Mouse (Mus musculus) thymus, adult 2 months (tissue): ENCODE results near the gene Olig3. TPM values are rescaled to one million over a fixed set of nuclear protein-coding genes. Genes with fewer than 3 reads are reported as not detected.

Source experiments
- DNase-seq: peaks from one replicate; pipeline ENCODE4 v3.0.0; 2021
- H3K27ac ChIP-seq: fragments of 200-500 bp; 2 replicates; pipeline ENCODE4 v1.5.1; 2012; ENCODE audit warnings: low read length, control low read depth; ENCODE audit not compliant: control insufficient read depth, insufficient read depth
- H3K27me3 ChIP-seq: fragments of 200-500 bp; 2 replicates; pipeline ENCODE4 v1.6.1; 2012; ENCODE audit warnings: mild to moderate bottlenecking, low read length, moderate library complexity, mixed read lengths; ENCODE audit not compliant: control insufficient read depth, insufficient read depth
- H3K36me3 ChIP-seq: fragments of 200-500 bp; 2 replicates; pipeline ENCODE4 v1.6.1; 2012; ENCODE audit warnings: mild to moderate bottlenecking, low read length, moderate library complexity; ENCODE audit not compliant: control insufficient read depth, insufficient read depth
- H3K4me1 ChIP-seq: fragments of 200-500 bp; replicated peaks from 2 replicates; pipeline ENCODE4 v1.6.1; 2012; ENCODE audit warnings: low read length; ENCODE audit not compliant: control insufficient read depth, insufficient read depth
- H3K4me3 ChIP-seq: fragments of 200-500 bp; 2 replicates; pipeline ENCODE4 v1.5.1; 2012; ENCODE audit warnings: mild to moderate bottlenecking, low read length, control low read depth, moderate library complexity; ENCODE audit not compliant: control insufficient read depth, insufficient read depth
- CTCF ChIP-seq: fragments of 200-500 bp; IDR thresholded peaks from 2 replicates; pipeline ENCODE4 v1.5.1; 2012; ENCODE audit warnings: mild to moderate bottlenecking, control low read depth, low read length, moderate library complexity, borderline replicate concordance; ENCODE audit not compliant: control insufficient read depth, poor library complexity, insufficient read depth; ENCODE audit errors: extremely low read depth
- POLR2A ChIP-seq: fragments of 200-500 bp; IDR thresholded peaks from 2 replicates; pipeline ENCODE4 v1.6.1; 2012; ENCODE audit warnings: mild to moderate bottlenecking, low read length, control low read depth, moderate library complexity; ENCODE audit not compliant: control insufficient read depth, poor library complexity, insufficient read depth; ENCODE audit errors: extremely low read depth
- WGBS: fragments of 180-500 bp; shearing (Covaris S2); methylation state at CpG from one replicate; pipeline ENCODE4 v1.1.7; 2018; 5-methylcytosine and 5-hydroxymethylcytosine counted together
- polyA plus RNA-seq: library from polyadenylated mRNA; depleted of rRNA; stranded (reverse); fragments of >200 nt; gene quantifications from 2 replicates; pipeline ENCODE4 v1.2.3, GENCODE M21; 2012; rRNA removed

Gene Olig3
- 3.9 and 4.3 TPM in 2 replicates for polyA plus RNA-seq

- TF ChIP-seq CTCF (no peak), POLR2A (no peak)
- Histone ChIP-seq H3K4me3 (peak within 1 kb of the TSS; percentile 50), H3K36me3 (no peaks in the 10 kb centered on the region), H3K27ac (no peak within 1 kb of the TSS), H3K4me1 (peaks cover 26% of the 10 kb centered on the region), H3K27me3 (peaks cover 46% of the 10 kb centered on the region)
- WGBS: 4% methylated on average over 9 of the region's 9 CpGs
- peak; percentile 57 for DNase-seq
Measured at GRCm38 (mm10) chr10:19356071-19356583, at the start of gene Olig3. TSS of gene Olig3 (plus strand) at chr10:19356533.

GRCm38 (mm10) chr10:19309681-19310395 is 46.5 kb upstream of the Olig3 start:
- 78% methylated on average over 5 of the region's 5 CpGs for WGBS
- Histone ChIP-seq H3K4me1 (no peaks in the 10 kb centered on the region), H3K4me3 (no peak overlapping the region), H3K27ac (no peak overlapping the region), H3K36me3 (no peaks in the 10 kb centered on the region), H3K27me3 (no peaks in the 10 kb centered on the region)
- no peak for DNase-seq
- TF ChIP-seq POLR2A (no peak), CTCF (no peak)

GRCm38 (mm10) chr10:19310471-19310870 is 45.9 kb upstream of the Olig3 start:
- H3K27ac ChIP-seq: no peak overlapping the region
- H3K27me3 ChIP-seq: no peaks in the 10 kb centered on the region
- TF ChIP-seq POLR2A: no peak
- no peak for TF ChIP-seq CTCF
- no peak for DNase-seq
- H3K4me3 ChIP-seq: no peak overlapping the region
- no peaks in the 10 kb centered on the region for H3K4me1 ChIP-seq
- 77% methylated on average over 5 of the region's 5 CpGs for WGBS
- H3K36me3 ChIP-seq: no peaks in the 10 kb centered on the region

GRCm38 (mm10) chr10:19317962-19318812 is 38.1 kb upstream of the Olig3 start:
- Histone ChIP-seq H3K4me1 (peaks cover 15% of the 10 kb centered on the region), H3K36me3 (no peaks in the 10 kb centered on the region), H3K27ac (no peak overlapping the region), H3K4me3 (no peak overlapping the region), H3K27me3 (no peaks in the 10 kb centered on the region)
- 96% methylated on average over 19 of the region's 19 CpGs for WGBS
- no peak for DNase-seq
- no peak for TF ChIP-seq POLR2A
- no peak for TF ChIP-seq CTCF

GRCm38 (mm10) chr10:19321781-19322180 is 34.6 kb upstream of the Olig3 start:
- Histone ChIP-seq H3K27ac (peak overlapping the region; percentile 88), H3K4me1 (peaks cover 15% of the 10 kb centered on the region), H3K27me3 (no peaks in the 10 kb centered on the region), H3K4me3 (peak overlapping the region; percentile 11), H3K36me3 (no peaks in the 10 kb centered on the region)
- WGBS: 13% methylated on average over 2 of the region's 2 CpGs
- DNase-seq: peak; percentile 81
- 0 out of 2 replicates have a peak, but pooled peaks have one; percentile 57 for TF ChIP-seq POLR2A
- TF ChIP-seq CTCF: 0 out of 2 replicates have a peak, but pooled peaks have one; percentile 13

GRCm38 (mm10) chr10:19329191-19329777 is 27.0 kb upstream of the Olig3 start:
- WGBS: 87% methylated on average over 3 of the region's 3 CpGs

More at GRCm38 (mm10) chr10:19329191-19329777, 27.0 kb upstream of the Olig3 start:
- H3K4me3 ChIP-seq: no peak overlapping the region
- DNase-seq: no peak
- H3K36me3 ChIP-seq: no peaks in the 10 kb centered on the region
- TF ChIP-seq CTCF (no peak), POLR2A (no peak)
- H3K27me3 ChIP-seq: no peaks in the 10 kb centered on the region
- H3K27ac ChIP-seq: no peak overlapping the region
- H3K4me1 ChIP-seq: peaks cover 10% of the 10 kb centered on the region
